Mouse (Mus musculus) limb, embryonic 13.5 days (tissue): ENCODE results near the gene Ccdc69. TPM values are rescaled to one million over a fixed set of nuclear protein-coding genes. Genes with fewer than 3 reads are reported as not detected.

Experiments used
- polyA plus RNA-seq: library from polyadenylated mRNA; unstranded; fragments of >200 nt; fragmentation: Nextera tagmentation; extraction: Ambion mirVana; gene quantifications from 2 replicates; pipeline ENCODE4 v1.2.1, GENCODE M21; 2015

Ccdc69 gene
- polyA plus RNA-seq, 1 experiment from 2014 or later: 0.90 TPM

Other genes with a start within 250 kb of the Ccdc69 start
- gene Lyrm7, start 217.2 kb downstream of the Ccdc69 start, polyA plus RNA-seq: 9.0 and 10.4 TPM in 2 replicates
- 607 and 618 TPM in 2 replicates for gene Hint1, start 211.7 kb downstream of the Ccdc69 start, polyA plus RNA-seq
- 33.5 and 34.6 TPM in 2 replicates for gene Gpx3, start 175.7 kb downstream of the Ccdc69 start, polyA plus RNA-seq
- gene Tnip1, start 115.2 kb downstream of the Ccdc69 start, polyA plus RNA-seq: 22.4 and 23.3 TPM in 2 replicates
- gene Anxa6, start 44.7 kb downstream of the Ccdc69 start, polyA plus RNA-seq: 328 and 335 TPM in 2 replicates
- gene Gm2a, start 20.0 kb upstream of the Ccdc69 start, polyA plus RNA-seq: 17.9 and 18.0 TPM in 2 replicates
- gene Slc36a3, start 73.6 kb upstream of the Ccdc69 start, polyA plus RNA-seq: not detected in 2 replicates
- gene Slc36a2, start 106.9 kb upstream of the Ccdc69 start, polyA plus RNA-seq: 0.29 and 0.32 TPM in 2 replicates
- 1.4 and 1.5 TPM in 2 replicates for gene Slc36a1, start 126.2 kb upstream of the Ccdc69 start, polyA plus RNA-seq